Mouse (Mus musculus) bone marrow macrophage, adult 2 months (primary cell): Measurements from ENCODE around the gene Atraid.

ENCODE experiments used
- CTCF ChIP-seq: IDR thresholded peaks from 2 replicates; pipeline ENCODE4 v1.5.1; 2012; ENCODE audit warnings: low read depth, mild to moderate bottlenecking, low read length, moderate library complexity
- POLR2A ChIP-seq: IDR thresholded peaks from 2 replicates; pipeline ENCODE4 v1.6.1; 2012; ENCODE audit warnings: mild to moderate bottlenecking, low read depth, low read length, borderline replicate concordance

DNA sequence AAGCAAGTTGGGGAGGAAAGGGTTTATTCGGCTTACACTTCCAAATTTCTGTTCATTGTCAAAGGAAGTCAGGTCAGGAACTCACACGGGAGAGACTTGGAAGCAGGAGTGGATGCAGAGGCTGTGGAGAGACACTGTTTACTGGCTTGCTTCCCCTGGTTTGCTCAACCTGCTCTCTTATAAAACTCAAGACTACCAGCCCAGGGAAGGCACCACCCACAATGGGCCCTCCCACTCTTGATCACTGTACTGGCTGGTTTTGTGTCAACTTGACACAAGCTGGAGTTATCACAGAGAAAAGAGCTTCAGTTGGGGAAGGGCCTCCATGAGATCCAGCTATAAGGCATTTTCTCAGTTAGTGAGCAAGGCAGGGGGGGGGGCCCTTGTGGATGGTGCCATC, 22.9 kb downstream of the Atraid start:
- TF ChIP-seq POLR2A, result no peak
- TF ChIP-seq CTCF, result no peak
